ENCODE assay signal across 30 mouse cellular contexts in the genomic region with DNA sequence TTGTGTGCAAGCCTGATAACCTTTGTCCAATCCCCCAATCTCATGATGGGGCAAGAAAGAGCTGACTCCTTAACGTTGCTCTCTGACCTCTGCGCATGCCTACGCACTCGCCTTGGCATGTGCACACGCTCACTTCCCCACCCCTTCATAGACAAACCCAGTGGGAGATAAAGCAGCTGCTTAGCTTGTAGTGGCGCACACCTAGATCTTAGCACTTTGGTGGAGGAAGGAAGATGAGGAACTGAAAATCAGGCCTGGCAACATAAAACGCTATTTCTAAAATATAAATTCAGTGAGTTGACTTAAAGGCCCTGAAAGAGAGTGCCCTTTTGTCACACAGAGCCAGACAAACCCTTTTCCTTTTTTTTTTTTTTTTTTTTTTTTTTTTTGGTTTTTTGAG. TPM values are rescaled to one million over a fixed set of nuclear protein-coding genes. Genes with fewer than 3 reads are reported as not detected.
DNase-seq lines count a peak whose midpoint lies in the region; ATAC-seq and TF ChIP-seq lines count a peak whose summit lies in the region.
"Had no signal": no experiment of that assay in that cellular context is flagged by ENCODE, and none has a peak within 500 bp of the region (broad histone marks: within the 10 kb centered on the region; RNA-seq: fewer than 3 reads in every experiment).

No protein-coding gene starts in this region.

- no peak for TF ChIP-seq CTCF in bone marrow macrophage, adult 2 months (IDR thresholded peaks at IDR 0.05; ENCODE audit: low read depth, low read length)

- TF ChIP-seq POLR2A in bone marrow macrophage, adult 2 months (IDR thresholded peaks at IDR 0.05; ENCODE audit: borderline replicate concordance, low read depth, low read length): no peak

- ATAC-seq in megakaryocyte-erythroid progenitor cell, adult 5-6 weeks (replicated peaks; ENCODE audit: low FRiP score, low TSS enrichment, poor library complexity, severe bottlenecking): peak; percentile 94
- ATAC-seq: forebrain, postnatal 0 days; hindbrain, embryonic 16.5 days had no signal

- intact Hi-C loops in left cerebral cortex, postnatal 4 days (cut with DNase I): no loop called here

- H3K27ac ChIP-seq in bone marrow macrophage, adult 2 months (ENCODE audit: insufficient read depth, low read depth, low read length): 0 out of 2 replicates have a peak overlapping the region, but pooled peaks have one; percentile 0
- H3K27ac ChIP-seq: embryonic facial prominence, embryonic 10.5 days; embryonic facial prominence, embryonic 15.5 days; forebrain, embryonic 12.5 days; kidney, embryonic 15.5 days; limb, embryonic 10.5 days; limb, embryonic 15.5 days; liver, embryonic 14.5 days had no signal

- H3K4me1 ChIP-seq in bone marrow macrophage, adult 2 months (ENCODE audit: control insufficient read depth, insufficient read depth, low read length): peaks cover 18% of the 10 kb centered on the region
- H3K4me1 ChIP-seq: embryonic facial prominence, embryonic 10.5 days; embryonic facial prominence, embryonic 15.5 days; forebrain, embryonic 12.5 days; kidney, embryonic 15.5 days; limb, embryonic 10.5 days; limb, embryonic 15.5 days had no signal

- DNase-seq in spleen, adult 12 weeks (ENCODE audit: low spot score): peak; percentile 24
- DNase-seq in spleen, postnatal 14 days (ENCODE audit: low spot score in 2 of 2): no peak
- DNase-seq in yolk sac, embryonic 10.5 days (ENCODE audit: low spot score): peak; percentile 61
- no peak for DNase-seq in left cerebral cortex, postnatal 4 days
- DNase-seq in c-Kit-positive CD71-positive TER-119-positive erythroid progenitor cells, embryonic 14.5 days (ENCODE audit: low spot score): no peak
- DNase-seq in lung, postnatal 25 days (ENCODE audit: low spot score): no peak
- DNase-seq: adrenal gland, postnatal 14 days; cerebellum, adult 2 months; cerebellum, postnatal 14 days; forebrain, postnatal 0 days; heart, postnatal 14 days; kidney, adult 18-20 months; kidney, postnatal 25 days; lung, embryonic 14.5 days; lung, postnatal 14 days; midbrain, embryonic 14.5 days; right cerebral cortex, adult 18-20 months; right cerebral cortex, postnatal 4 days; thymus, postnatal 4 days had no signal

- no peak overlapping the region for H3K4me3 ChIP-seq in bone marrow macrophage, adult 2 months (ENCODE audit: insufficient read depth, low read length)
- H3K4me3 ChIP-seq: embryonic facial prominence, embryonic 10.5 days; embryonic facial prominence, embryonic 15.5 days; forebrain, embryonic 12.5 days; kidney, embryonic 15.5 days; limb, embryonic 10.5 days; limb, embryonic 15.5 days; megakaryocyte, embryonic 14.5 days had no signal

RNA-seq across cellular contexts. Expression of gene Dnajc9, which starts 17.9 kb away (rescaled TPM):
- 42.3 and 49.4 TPM in 2 replicates for polyA plus RNA-seq in bone marrow macrophage, adult 2 months (2012; ENCODE audit: insufficient read depth, insufficient read length, missing spikeins)
- total RNA-seq in megakaryocyte-erythroid progenitor cell, adult 5-6 weeks (2014; fragmentation: Nextera tagmentation): 89.9 and 98.3 TPM in 2 replicates
- total RNA-seq in megakaryocyte-erythroid progenitor cell, adult 5-6 weeks (2017): 251 and 309 TPM in 2 replicates
- total RNA-seq in left cerebral cortex, postnatal 4 days (2021): 10 to 100 TPM; 34.5 to 39.6 TPM

RNA-seq across cellular contexts. Expression of gene Mrps16, which starts 22.6 kb away (rescaled TPM):
- polyA plus RNA-seq in bone marrow macrophage, adult 2 months (2012; ENCODE audit: insufficient read depth, insufficient read length, missing spikeins): 37.0 and 37.5 TPM in 2 replicates
- total RNA-seq in megakaryocyte-erythroid progenitor cell, adult 5-6 weeks (2014; fragmentation: Nextera tagmentation): 124 and 145 TPM in 2 replicates
- 30.9 and 61.1 TPM in 2 replicates for total RNA-seq in megakaryocyte-erythroid progenitor cell, adult 5-6 weeks (2017)
- total RNA-seq in left cerebral cortex, postnatal 4 days (2021): 10 to 100 TPM; 32.9 to 33.2 TPM

RNA-seq across cellular contexts. Expression of gene Fam149b, which starts 22.8 kb away (rescaled TPM):
- polyA plus RNA-seq in bone marrow macrophage, adult 2 months (2012; ENCODE audit: insufficient read depth, insufficient read length, missing spikeins): 21.4 and 30.6 TPM in 2 replicates
- total RNA-seq in megakaryocyte-erythroid progenitor cell, adult 5-6 weeks (2014; fragmentation: Nextera tagmentation): 16.3 and 21.6 TPM in 2 replicates
- total RNA-seq in megakaryocyte-erythroid progenitor cell, adult 5-6 weeks (2017): 21.6 and 37.3 TPM in 2 replicates
- total RNA-seq in left cerebral cortex, postnatal 4 days (2021): 10 to 100 TPM; 51.8 to 53.2 TPM

RNA-seq across cellular contexts. Expression of gene Ecd, which starts 22.9 kb away (rescaled TPM):
- polyA plus RNA-seq in bone marrow macrophage, adult 2 months (2012; ENCODE audit: insufficient read depth, insufficient read length, missing spikeins): 25.0 and 29.4 TPM in 2 replicates
- 68.2 and 69.1 TPM in 2 replicates for total RNA-seq in megakaryocyte-erythroid progenitor cell, adult 5-6 weeks (2014; fragmentation: Nextera tagmentation)
- 81.3 and 85.9 TPM in 2 replicates for total RNA-seq in megakaryocyte-erythroid progenitor cell, adult 5-6 weeks (2017)
- 10 to 100 TPM; 31.6 to 34.8 TPM for total RNA-seq in left cerebral cortex, postnatal 4 days (2021)

Comparison
In these comparisons a context has a peak if more than half of its experiments do, and no peak if none do; other contexts are left out.
1. DNase-seq: peak in spleen, adult 12 weeks (single experiment) and yolk sac, embryonic 10.5 days (single experiment); none in spleen, postnatal 14 days (0 of 2), left cerebral cortex, postnatal 4 days (single experiment), c-Kit-positive CD71-positive TER-119-positive erythroid progenitor cells, embryonic 14.5 days (single experiment) and lung, postnatal 25 days (single experiment).